Mouse (Mus musculus): Measurements from ENCODE around the gene Cst11. TPM values are rescaled to one million over a fixed set of nuclear protein-coding genes. Genes with fewer than 3 reads are reported as not detected.
"Not testable (repeated sequence)": the region's sequence is repeated elsewhere in the genome, so short reads cannot be mapped to it uniquely, and the experiment has no call there.

Gene Cst11
- not detected in 2 replicates for polyA plus RNA-seq (2015; fragmentation: Nextera tagmentation; extraction: Ambion mirVana)

DNA sequence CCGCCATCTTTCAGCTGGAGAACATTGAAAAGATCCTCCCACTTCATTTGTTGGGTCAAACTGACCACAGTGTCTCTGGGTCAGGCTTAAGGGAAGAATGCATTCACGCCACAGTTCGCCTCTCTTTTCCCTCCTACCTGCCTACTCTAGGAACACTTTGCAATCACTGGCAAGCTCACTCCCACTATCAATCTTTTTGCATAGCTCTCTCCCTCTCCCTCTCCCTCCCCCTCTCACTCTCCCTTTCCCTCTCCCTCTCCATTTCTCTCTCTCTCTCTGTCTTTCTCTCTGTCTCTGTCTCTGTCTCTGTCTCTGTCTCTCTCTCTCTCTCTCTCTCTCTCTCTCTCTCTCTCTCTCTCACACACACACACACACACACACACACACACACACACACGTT lies at the start of gene Cst11:
TSS of gene Cst11 (minus strand) at position 101 of the 400 bp plus-strand sequence.
- H3K4me1 ChIP-seq (replicated peaks); H3K9ac ChIP-seq; H3K36me3 ChIP-seq; H3K9me3 ChIP-seq; ATAC-seq; H3K4me3 ChIP-seq (replicated peaks); H3K4me2 ChIP-seq (replicated peaks); H3K27ac ChIP-seq; H3K27me3 ChIP-seq (replicated peaks): not testable (repeated sequence)
- WGBS = 84% methylated on average over 4 of the region's 4 CpGs

DNA sequence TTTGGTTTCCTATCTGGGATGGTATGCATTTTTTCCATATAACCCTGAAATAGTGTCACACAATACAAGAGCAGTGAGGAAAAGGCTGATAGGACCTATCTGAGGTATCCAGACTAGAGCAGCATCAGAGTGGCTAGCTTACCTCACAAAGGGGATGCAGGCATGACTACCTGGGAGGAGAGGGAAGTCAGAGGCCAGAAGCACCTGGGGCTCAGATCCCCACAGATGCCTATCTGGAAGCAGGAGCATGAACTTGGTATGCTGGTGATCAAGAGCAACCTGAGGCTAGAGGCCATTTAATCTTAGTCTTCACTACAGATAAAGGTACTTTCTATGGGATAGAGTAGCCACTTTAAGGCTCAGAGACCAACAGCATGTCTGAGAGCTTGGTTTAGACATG lies 48.6 kb upstream of the Cst11 start, which contains the start of gene Cst13:
TSS of gene Cst13 (plus strand) at position 173 of the 400 bp plus-strand sequence.
- H3K4me1 ChIP-seq (replicated peaks) = no peaks in the 10 kb centered on the region
- H3K27me3 ChIP-seq (replicated peaks) = no peaks in the 10 kb centered on the region
- H3K27ac ChIP-seq = no peak within 1 kb of the TSS
- no peak within 1 kb of the TSS for H3K4me3 ChIP-seq (replicated peaks)
- H3K9ac ChIP-seq = no peak within 1 kb of the TSS
- no peak for ATAC-seq
- no peaks in the 10 kb centered on the region for H3K36me3 ChIP-seq
- H3K4me2 ChIP-seq (replicated peaks) = no peak within 1 kb of the TSS
- no peaks in the 10 kb centered on the region for H3K9me3 ChIP-seq

DNA sequence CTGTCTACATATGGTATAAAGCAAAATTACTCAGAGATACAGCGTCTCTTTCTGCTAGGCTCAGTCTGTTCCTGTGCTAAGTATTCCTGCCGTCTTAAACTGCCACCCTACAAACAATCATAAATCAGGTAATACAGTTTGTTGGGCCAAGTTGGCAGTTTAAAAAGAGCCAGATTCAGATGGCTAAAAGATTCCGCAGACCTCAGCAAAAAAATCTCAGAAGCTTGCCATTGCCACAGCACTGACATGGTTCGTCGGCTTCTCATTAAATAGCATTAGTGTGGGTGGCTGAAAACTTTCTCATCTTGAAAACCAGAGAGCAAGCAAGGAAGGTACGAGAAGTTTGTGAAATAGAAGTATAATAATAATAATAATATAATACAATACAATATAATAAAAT lies 35.4 kb upstream of the Cst11 start:
- Histone ChIP-seq H3K4me2 (replicated peaks) (no peak overlapping the region), H3K27me3 (replicated peaks) (no peaks in the 10 kb centered on the region), H3K4me3 (replicated peaks) (no peak overlapping the region), H3K9me3 (no peaks in the 10 kb centered on the region), H3K27ac (no peak overlapping the region), H3K4me1 (replicated peaks) (no peaks in the 10 kb centered on the region), H3K36me3 (no peaks in the 10 kb centered on the region), H3K9ac (no peak overlapping the region)
- 37% methylated on average over 6 of the region's 6 CpGs for WGBS
- no peak for ATAC-seq

DNA sequence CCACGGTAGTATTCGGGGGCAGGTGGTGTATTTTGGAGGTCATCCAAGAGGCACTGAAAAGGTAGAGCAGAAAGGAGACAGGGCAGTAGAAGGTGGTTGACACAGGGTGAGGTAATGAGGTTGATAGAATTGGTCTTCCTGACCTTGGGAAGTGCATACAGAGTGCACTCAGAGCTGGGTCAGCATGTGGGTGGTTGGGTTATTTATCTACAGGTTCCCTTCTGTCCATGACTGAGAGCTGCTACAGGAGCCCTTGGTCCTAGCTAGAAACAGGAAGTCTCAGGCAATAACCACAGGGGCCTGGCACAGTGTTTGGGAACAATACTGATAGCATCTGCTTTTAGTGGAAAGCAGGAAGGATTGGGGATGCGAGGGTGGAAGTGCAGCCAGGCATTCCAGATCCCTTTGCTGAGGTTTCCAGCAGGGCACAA lies 30.2 kb upstream of the Cst11 start:
- no peak for ATAC-seq
- Histone ChIP-seq H3K9ac (no peak overlapping the region), H3K9me3 (no peaks in the 10 kb centered on the region), H3K27me3 (replicated peaks) (no peaks in the 10 kb centered on the region), H3K27ac (no peak overlapping the region), H3K36me3 (no peaks in the 10 kb centered on the region), H3K4me2 (replicated peaks) (no peak overlapping the region), H3K4me3 (replicated peaks) (no peak overlapping the region), H3K4me1 (replicated peaks) (no peaks in the 10 kb centered on the region)
- 39% methylated on average over 3 of the region's 3 CpGs for WGBS

DNA sequence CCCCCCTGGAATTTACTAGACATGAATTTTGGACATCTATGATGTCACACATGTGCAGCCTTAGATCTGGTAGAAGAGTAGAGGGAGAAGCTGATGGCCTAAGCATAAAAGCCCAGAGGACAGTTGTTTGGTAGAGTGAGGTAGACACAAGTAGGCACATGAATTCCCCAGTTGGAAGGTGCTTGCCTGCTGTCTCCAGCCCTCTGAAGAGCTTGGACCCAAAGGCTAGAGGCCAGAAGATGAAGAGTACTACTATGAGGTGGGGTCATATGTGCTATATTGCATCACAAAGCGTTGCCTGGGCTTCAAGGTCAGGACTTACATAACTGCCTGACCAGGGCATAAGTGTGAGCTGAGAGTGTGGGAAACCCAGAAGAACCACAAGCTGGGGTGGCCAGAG lies 27.2 kb upstream of the Cst11 start, which contains the start of gene Cst8:
TSS of gene Cst8 (plus strand) at position 301 of the 400 bp plus-strand sequence.
- H3K4me3 ChIP-seq (replicated peaks) = no peak within 1 kb of the TSS
- no peak within 1 kb of the TSS for H3K27ac ChIP-seq
- H3K4me2 ChIP-seq (replicated peaks) = no peak within 1 kb of the TSS
- 84% methylated on average over 1 of the region's 1 CpGs for WGBS
- no peak for ATAC-seq
- H3K4me1 ChIP-seq (replicated peaks) = no peaks in the 10 kb centered on the region
- no peaks in the 10 kb centered on the region for H3K27me3 ChIP-seq (replicated peaks)
- no peaks in the 10 kb centered on the region for H3K36me3 ChIP-seq
- no peaks in the 10 kb centered on the region for H3K9me3 ChIP-seq
- no peak within 1 kb of the TSS for H3K9ac ChIP-seq

DNA sequence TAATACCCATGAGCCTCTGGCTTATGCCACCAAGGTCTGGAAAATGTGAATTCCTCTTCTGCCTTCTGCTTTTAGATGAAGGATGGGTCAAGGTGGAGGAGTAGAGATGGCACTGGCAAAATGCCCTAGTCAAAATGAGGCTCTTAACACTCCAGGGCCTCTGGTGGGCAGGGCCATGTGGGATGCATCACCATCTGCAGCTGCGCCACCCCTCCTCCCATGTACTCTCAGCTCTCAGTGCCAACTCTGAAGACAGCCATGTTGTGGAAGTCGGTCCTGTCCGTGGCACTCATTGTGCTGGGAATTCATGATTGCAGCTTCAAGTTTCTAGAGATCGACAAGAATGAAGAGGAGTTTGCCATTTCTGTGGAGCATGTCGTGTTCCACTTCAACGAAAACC lies 17.8 kb upstream of the Cst11 start, which contains the start of gene Cst12:
TSS of gene Cst12 (plus strand) at position 220 of the 400 bp plus-strand sequence.
- H3K27me3 ChIP-seq (replicated peaks) = no peaks in the 10 kb centered on the region
- ATAC-seq = no peak
- 95% methylated on average over 6 of the region's 6 CpGs for WGBS
- no peak within 1 kb of the TSS for H3K27ac ChIP-seq
- no peak within 1 kb of the TSS for H3K4me2 ChIP-seq (replicated peaks)
- no peaks in the 10 kb centered on the region for H3K36me3 ChIP-seq
- H3K4me1 ChIP-seq (replicated peaks) = no peaks in the 10 kb centered on the region
- no peak within 1 kb of the TSS for H3K4me3 ChIP-seq (replicated peaks)
- no peaks in the 10 kb centered on the region for H3K9me3 ChIP-seq
- no peak within 1 kb of the TSS for H3K9ac ChIP-seq

DNA sequence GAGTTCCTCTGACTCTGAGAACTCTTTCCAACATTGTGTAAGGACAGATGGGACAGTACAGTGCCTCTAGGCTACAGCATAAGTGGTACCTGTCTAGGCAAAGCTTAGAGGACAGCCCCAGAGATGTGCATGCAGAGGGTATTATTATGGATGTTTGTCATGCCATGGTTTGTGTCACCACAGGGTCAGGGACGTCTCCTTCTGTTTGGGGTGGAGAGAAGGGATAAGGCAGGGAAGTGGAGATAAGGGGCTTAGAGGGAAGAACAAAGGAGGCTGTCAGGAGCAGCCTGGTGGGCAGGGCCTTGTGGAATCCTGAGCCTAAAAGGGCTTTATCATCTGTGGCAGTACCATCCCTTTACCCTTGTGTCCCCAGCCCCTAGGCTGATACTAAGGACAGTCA lies 10.4 kb upstream of the Cst11 start, which contains the start of gene 8030411F24Rik:
TSS of gene 8030411F24Rik (plus strand) at position 301 of the 400 bp plus-strand sequence.
- ATAC-seq = no peak
- Histone ChIP-seq H3K4me3 (replicated peaks) (no peak within 1 kb of the TSS), H3K9ac (no peak within 1 kb of the TSS), H3K9me3 (no peaks in the 10 kb centered on the region), H3K36me3 (no peaks in the 10 kb centered on the region), H3K27me3 (replicated peaks) (no peaks in the 10 kb centered on the region), H3K27ac (no peak within 1 kb of the TSS), H3K4me1 (replicated peaks) (no peaks in the 10 kb centered on the region), H3K4me2 (replicated peaks) (no peak within 1 kb of the TSS)
- WGBS = 26% methylated on average over 1 of the region's 1 CpGs

DNA sequence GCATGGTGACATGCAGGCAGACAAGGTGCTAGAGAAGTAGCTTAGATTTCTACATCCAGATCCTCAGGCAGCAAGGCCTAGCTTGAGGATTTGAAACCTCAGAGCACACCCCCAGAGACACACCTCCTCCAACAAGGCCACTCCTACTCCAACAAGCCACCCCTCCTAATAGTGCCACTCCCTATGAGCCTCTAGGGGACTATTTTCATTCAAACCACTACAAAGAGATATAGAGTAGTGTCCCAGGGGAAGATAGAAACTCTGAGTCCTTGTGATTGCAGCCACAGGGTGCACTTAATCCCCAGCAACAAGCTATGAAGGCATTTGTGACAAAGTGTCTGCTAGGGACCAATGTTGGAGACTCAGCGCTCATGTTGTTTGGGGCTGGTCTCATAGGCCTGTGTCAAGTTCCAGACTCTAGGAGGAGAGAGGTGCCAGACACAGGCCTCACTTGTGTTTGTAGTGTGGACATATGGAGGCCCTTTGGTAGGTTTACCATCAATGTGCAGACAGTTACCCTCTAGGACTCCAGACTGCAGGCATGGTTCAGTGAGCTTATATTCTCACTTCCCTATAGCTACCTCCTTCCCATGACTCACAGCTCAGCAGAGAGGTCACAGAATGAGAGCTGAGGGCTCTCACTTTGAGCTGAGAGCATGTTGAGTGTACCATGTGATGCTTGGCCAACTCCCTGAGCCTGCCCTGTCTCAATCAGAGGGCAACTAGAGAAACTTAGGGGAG lies 7.5 kb downstream of the Cst11 start:
- WGBS = 89% methylated on average over 1 of the region's 1 CpGs
- Histone ChIP-seq H3K9ac (no peak overlapping the region), H3K4me2 (replicated peaks) (no peak overlapping the region), H3K4me3 (replicated peaks) (no peak overlapping the region), H3K4me1 (replicated peaks) (no peaks in the 10 kb centered on the region), H3K36me3 (no peaks in the 10 kb centered on the region), H3K27me3 (replicated peaks) (no peaks in the 10 kb centered on the region), H3K27ac (no peak overlapping the region), H3K9me3 (no peaks in the 10 kb centered on the region)
- ATAC-seq = no peak

DNA sequence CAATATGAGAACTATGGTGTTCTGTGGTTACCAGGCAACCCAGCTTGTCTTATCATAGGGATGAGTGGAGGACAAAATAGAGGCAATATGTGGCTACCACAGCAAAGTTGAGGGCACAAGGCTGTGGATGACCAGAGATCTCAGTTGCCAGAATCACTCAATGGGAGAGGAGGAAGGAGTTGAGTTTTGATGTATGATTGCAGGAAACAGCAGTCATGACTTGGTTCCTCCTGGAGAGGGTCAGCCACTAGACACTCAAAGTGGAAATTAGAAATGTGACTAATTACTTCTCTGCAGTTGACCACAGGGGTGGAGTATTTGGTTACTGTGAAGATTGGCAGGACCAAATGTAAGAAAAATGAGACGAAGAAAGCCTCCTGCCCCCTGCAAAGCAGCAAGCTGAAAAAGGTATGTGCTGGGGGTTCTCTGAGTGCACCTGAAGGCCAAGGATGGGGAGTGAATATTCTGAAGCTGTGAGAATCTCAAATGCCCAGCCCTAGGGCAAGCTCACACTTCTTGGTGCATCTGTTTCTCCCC lies 16.9 kb downstream of the Cst11 start:
- H3K4me2 ChIP-seq (replicated peaks) = no peak overlapping the region
- H3K4me3 ChIP-seq (replicated peaks) = no peak overlapping the region
- H3K36me3 ChIP-seq = no peaks in the 10 kb centered on the region
- no peaks in the 10 kb centered on the region for H3K27me3 ChIP-seq (replicated peaks)
- no peaks in the 10 kb centered on the region for H3K9me3 ChIP-seq
- H3K27ac ChIP-seq = no peak overlapping the region
- no peak for ATAC-seq
- no peak overlapping the region for H3K9ac ChIP-seq
- 76% methylated on average over 1 of the region's 1 CpGs for WGBS
- no peaks in the 10 kb centered on the region for H3K4me1 ChIP-seq (replicated peaks)

DNA sequence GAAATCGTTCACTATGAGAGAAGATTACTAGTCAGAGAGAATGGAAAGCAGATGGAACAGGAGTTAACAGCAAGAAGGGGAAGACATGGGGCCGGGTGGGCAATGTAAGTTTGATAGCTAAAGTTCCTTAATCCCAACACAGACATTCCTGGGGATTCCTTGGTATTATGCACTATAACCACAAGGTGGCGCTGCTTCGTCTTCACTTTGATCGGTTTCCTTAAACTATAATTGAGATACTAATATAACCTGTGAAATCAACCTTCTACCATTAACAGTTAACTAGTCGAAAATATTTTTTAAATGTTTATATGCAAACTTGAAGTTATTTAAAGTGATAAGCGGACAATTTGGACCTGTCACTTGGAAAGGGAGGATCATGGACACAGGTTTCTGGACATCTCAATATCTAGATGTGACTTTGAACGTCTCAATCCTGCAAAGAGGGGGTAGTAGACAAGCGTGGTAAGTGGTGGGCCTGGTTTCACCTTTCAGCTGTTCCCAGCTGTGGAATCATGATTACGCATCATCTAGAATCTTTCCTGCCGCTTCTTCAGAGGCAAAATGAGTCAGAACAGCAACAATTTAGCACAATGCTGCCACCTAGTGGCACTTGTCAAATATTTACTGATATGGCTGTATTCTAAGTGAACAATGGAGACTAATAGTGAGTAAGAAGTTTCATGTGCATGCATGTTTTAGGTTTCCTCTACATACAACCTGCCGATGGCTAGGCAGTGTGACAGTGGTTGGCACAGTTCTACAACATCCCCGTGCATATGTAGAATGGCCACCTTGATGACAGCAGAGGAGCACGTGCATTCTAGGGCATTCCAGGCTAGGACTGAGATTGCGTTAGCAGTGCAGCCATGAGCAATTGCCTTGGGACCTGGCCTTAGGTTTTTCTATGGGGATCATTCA lies 19.1 kb downstream of the Cst11 start:
- peak overlapping the region; percentile 16; the same call in 1 of the 2 replicates for H3K4me3 ChIP-seq (replicated peaks)
- no peaks in the 10 kb centered on the region for H3K9me3 ChIP-seq
- 19% methylated on average over 15 of the region's 15 CpGs for WGBS
- H3K4me1 ChIP-seq (replicated peaks) = no peaks in the 10 kb centered on the region
- H3K27me3 ChIP-seq (replicated peaks) = no peaks in the 10 kb centered on the region
- no peaks in the 10 kb centered on the region for H3K36me3 ChIP-seq
- peak; percentile 92 for ATAC-seq
- H3K27ac ChIP-seq = no peak overlapping the region
- H3K9ac ChIP-seq = no peak overlapping the region
- peak overlapping the region; percentile 58 for H3K4me2 ChIP-seq (replicated peaks)

DNA sequence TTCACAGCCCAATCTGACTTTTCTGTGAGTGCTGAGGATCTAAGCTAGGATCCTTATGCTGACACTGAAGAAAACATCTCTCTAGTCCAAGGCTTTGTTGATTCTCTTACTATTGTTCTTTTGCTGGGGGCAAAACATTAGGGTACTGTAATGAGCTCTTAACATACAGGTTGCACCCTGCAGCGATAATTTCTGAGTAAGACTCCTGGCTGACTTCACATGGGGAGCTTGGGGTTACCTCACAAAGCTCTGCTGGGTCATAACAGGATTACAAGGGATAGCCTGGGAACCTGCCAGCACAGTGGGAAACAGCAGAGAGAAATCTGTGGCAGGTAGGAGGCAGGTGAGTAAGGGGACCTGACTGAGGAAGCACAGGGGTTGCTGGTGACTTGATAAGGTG lies 21.2 kb downstream of the Cst11 start, which contains the start of gene Cstl1:
TSS of gene Cstl1 (plus strand) at position 301 of the 400 bp plus-strand sequence.
- 88% methylated on average over 1 of the region's 1 CpGs for WGBS
- no peak for ATAC-seq

DNA sequence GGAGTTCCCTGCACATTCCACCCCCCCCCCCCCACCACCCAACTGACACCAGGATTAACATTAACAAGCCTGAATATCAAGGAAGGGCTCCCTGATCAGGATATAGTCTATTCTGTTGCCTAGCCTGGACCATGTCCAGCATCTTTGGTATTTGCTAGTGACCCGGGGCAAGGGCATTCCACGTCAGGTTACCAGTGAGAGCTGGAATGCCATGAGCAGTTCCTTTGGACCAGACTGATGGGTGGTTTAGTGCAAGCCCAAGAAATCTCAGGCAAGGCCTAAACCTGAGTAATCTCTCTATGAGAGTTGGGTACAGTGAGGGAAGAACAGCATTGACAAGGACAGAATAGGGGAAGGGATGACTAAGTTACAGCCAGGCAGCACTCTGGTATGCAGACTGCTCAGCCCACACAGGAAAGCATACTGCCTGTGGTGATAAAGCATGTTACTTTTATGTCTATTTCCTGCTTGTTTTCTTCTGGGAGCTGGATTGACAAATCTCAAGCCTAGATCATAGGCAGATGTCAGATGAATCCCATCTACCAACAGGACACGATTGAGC lies 27.4 kb downstream of the Cst11 start:
- Histone ChIP-seq H3K4me3 (replicated peaks) (no peak overlapping the region), H3K36me3 (no peaks in the 10 kb centered on the region), H3K27ac (no peak overlapping the region), H3K4me2 (replicated peaks) (no peak overlapping the region), H3K4me1 (replicated peaks) (no peaks in the 10 kb centered on the region), H3K27me3 (replicated peaks) (no peaks in the 10 kb centered on the region), H3K9ac (no peak overlapping the region), H3K9me3 (no peaks in the 10 kb centered on the region)
- WGBS = 82% methylated on average over 3 of the region's 3 CpGs
- no peak for ATAC-seq

More for the DNA sequence above, 21.2 kb downstream of the Cst11 start, which contains the start of gene Cstl1:
- Histone ChIP-seq H3K9me3 (no peaks in the 10 kb centered on the region), H3K27me3 (replicated peaks) (no peaks in the 10 kb centered on the region), H3K4me3 (replicated peaks) (no peak within 1 kb of the TSS), H3K4me2 (replicated peaks) (no peak within 1 kb of the TSS), H3K9ac (no peak within 1 kb of the TSS), H3K4me1 (replicated peaks) (no peaks in the 10 kb centered on the region), H3K27ac (no peak within 1 kb of the TSS), H3K36me3 (no peaks in the 10 kb centered on the region)
